Mouse (Mus musculus) layer of hippocampus, postnatal 14 days (tissue): Measurements from ENCODE around the gene Hmga1b. TPM values are rescaled to one million over a fixed set of nuclear protein-coding genes. Genes with fewer than 3 reads are reported as not detected.

Experiments used
- total RNA-seq, 2 experiments: library from RNA; stranded (reverse); gene quantifications; 2 replicates each; pipeline ENCODE4 v1.2.3; 2021

Hmga1b gene
- total RNA-seq, 2 experiments from 2014 or later = 16.1 to 21.9 TPM

Other genes with a start within 250 kb of the Hmga1b start
- under 1 TPM; 0.28 to 0.36 TPM for gene Gcgr, start 232.1 kb upstream of the Hmga1b start, total RNA-seq
- gene Mcrip1, start 213.1 kb upstream of the Hmga1b start, total RNA-seq = 10 to 100 TPM; 86.1 to 89.0 TPM
- gene Ppp1r27, start 211.7 kb upstream of the Hmga1b start, total RNA-seq = not detected
- 100 to 1,000 TPM; 142 to 157 TPM for gene P4hb, start 189.5 kb upstream of the Hmga1b start, total RNA-seq
- 100 to 1,000 TPM; 366 to 384 TPM for gene Arhgdia, start 181.2 kb upstream of the Hmga1b start, total RNA-seq
- 10 to 100 TPM; 69.3 to 77.0 TPM for gene Alyref, start 164.4 kb upstream of the Hmga1b start, total RNA-seq
- 10 to 100 TPM; 88.0 to 96.5 TPM for gene Anapc11, start 164.4 kb upstream of the Hmga1b start, total RNA-seq
- 1 to 10 TPM; 2.3 to 2.7 TPM for gene Npb, start 154.3 kb upstream of the Hmga1b start, total RNA-seq
- 100 to 1,000 TPM; 150 TPM for gene Pcyt2, start 144.9 kb upstream of the Hmga1b start, total RNA-seq
- 10 to 100 TPM; 35.0 to 35.4 TPM for gene Sirt7, start 137.6 kb upstream of the Hmga1b start, total RNA-seq
- gene Mafg, start 129.2 kb upstream of the Hmga1b start, total RNA-seq = 10 to 100 TPM; 85.5 to 89.8 TPM
- gene Pycr1, start 119.0 kb upstream of the Hmga1b start, total RNA-seq = 1 to 10 TPM; 4.7 to 5.1 TPM
- gene Myadml2, start 114.6 kb upstream of the Hmga1b start, total RNA-seq = 1 to 10 TPM; 3.0 to 3.5 TPM
- 10 to 100 TPM in 1 of 2 experiments, 1 to 10 TPM in 1; 7.9 to 10.2 TPM for gene Notum, start 101.6 kb upstream of the Hmga1b start, total RNA-seq
- gene Aspscr1, start 89.8 kb upstream of the Hmga1b start, total RNA-seq = 10 to 100 TPM; 54.2 to 58.9 TPM
- gene Cenpx, start 49.1 kb upstream of the Hmga1b start, total RNA-seq = 10 to 100 TPM; 26.8 to 28.9 TPM
- 10 to 100 TPM; 56.0 to 58.2 TPM for gene Lrrc45, start 48.9 kb upstream of the Hmga1b start, total RNA-seq
- gene Rac3, start 41.3 kb upstream of the Hmga1b start, total RNA-seq = 10 to 100 TPM; 83.9 to 98.6 TPM
- gene Dcxr, start 35.5 kb upstream of the Hmga1b start, total RNA-seq = 10 to 100 TPM; 10.4 to 12.0 TPM
- 1 to 10 TPM; 2.1 to 2.2 TPM for gene Cbr2, start 30.7 kb upstream of the Hmga1b start, total RNA-seq
- gene Rfng, start 21.4 kb downstream of the Hmga1b start, total RNA-seq = 10 to 100 TPM; 79.0 to 81.2 TPM
- 100 to 1,000 TPM; 137 to 138 TPM for gene Gps1, start 21.5 kb downstream of the Hmga1b start, total RNA-seq
- 10 to 100 TPM; 40.1 to 45.5 TPM for gene Dus1l, start 33.6 kb downstream of the Hmga1b start, total RNA-seq
- 100 to 1,000 TPM; 223 to 257 TPM for gene Fasn, start 61.8 kb downstream of the Hmga1b start, total RNA-seq
- 1 to 10 TPM; 5.7 to 7.8 TPM for gene Ccdc57, start 170.1 kb downstream of the Hmga1b start, total RNA-seq
- gene Slc16a3, start 185.7 kb downstream of the Hmga1b start, total RNA-seq = 1 to 10 TPM; 2.1 to 3.3 TPM
- 100 to 1,000 TPM; 123 to 126 TPM for gene Csnk1d, start 228.5 kb downstream of the Hmga1b start, total RNA-seq